Mouse (Mus musculus) brain, embryonic 14.5 days (tissue): ENCODE data around the gene Tspan32.

Experiments used
- CTCF ChIP-seq: fragments of 200-500 bp; IDR thresholded peaks from 2 replicates; pipeline ENCODE4 v1.5.1; 2012; ENCODE audit warnings: inconsistent platforms, mild to moderate bottlenecking, moderate library complexity, borderline replicate concordance; ENCODE audit not compliant: insufficient read depth, insufficient read length; ENCODE audit errors: extremely low read depth
- POLR2A ChIP-seq: fragments of 200-500 bp; IDR thresholded peaks from 2 replicates; pipeline ENCODE4 v1.6.1; 2012; ENCODE audit warnings: mild to moderate bottlenecking, inconsistent platforms, borderline replicate concordance; ENCODE audit not compliant: poor library complexity, insufficient read depth, insufficient read length, severe bottlenecking; ENCODE audit errors: extremely low read depth

GRCm38 (mm10) chr7:143034519-143035450 lies 29.9 kb downstream of the Tspan32 start:
- TF ChIP-seq CTCF (no peak), POLR2A (no peak)
